Mouse (Mus musculus) lung, embryonic 14.5 days (tissue): ENCODE data around the gene Cntnap5c. TPM values are rescaled to one million over a fixed set of nuclear protein-coding genes. Genes with fewer than 3 reads are reported as not detected.
"Not testable (repeated sequence)": the region's sequence is repeated elsewhere in the genome, so short reads cannot be mapped to it uniquely, and the experiment has no call there.

ENCODE experiments used
- ATAC-seq: fragments of 200-750 bp; cut with Nextera tagmentation; 2 replicates; pipeline ENCODE4 v1.8.0; 2017; ENCODE audit warnings: mild to moderate bottlenecking, moderate TSS enrichment, moderate library complexity; ENCODE audit not compliant: insufficient read depth
- DNase-seq: peaks from one replicate; pipeline ENCODE4 v3.0.0-alpha.2; 2015
- H3K27ac ChIP-seq: fragments of 300-500 bp; sonication (generic); 2 replicates; pipeline ENCODE4 v1.5.1; 2014; ENCODE audit warnings: low read depth, mild to moderate bottlenecking, moderate library complexity
- H3K27me3 ChIP-seq: fragments of 300-500 bp; sonication (generic); 2 replicates; pipeline ENCODE4 v1.6.1; 2014; ENCODE audit warnings: low read length, control low read depth; ENCODE audit not compliant: insufficient read depth
- H3K36me3 ChIP-seq: fragments of 300-500 bp; sonication (generic); 2 replicates; pipeline ENCODE4 v1.6.1; 2014; ENCODE audit warnings: control low read depth; ENCODE audit not compliant: insufficient read depth
- H3K4me1 ChIP-seq: fragments of 300-500 bp; sonication (generic); 2 replicates; pipeline ENCODE4 v1.6.1; 2014; ENCODE audit warnings: antibody characterized with exemption, control low read depth; ENCODE audit not compliant: insufficient read depth
- H3K4me2 ChIP-seq: fragments of 300-500 bp; sonication (generic); 2 replicates; pipeline ENCODE4 v1.6.1; 2014; ENCODE audit warnings: mild to moderate bottlenecking
- H3K4me3 ChIP-seq: fragments of 300-500 bp; sonication (generic); 2 replicates; pipeline ENCODE4 v1.5.1; 2014; ENCODE audit warnings: low read depth, low read length
- H3K9ac ChIP-seq: fragments of 300-500 bp; sonication (generic); 2 replicates; pipeline ENCODE4 v1.6.1; 2014
- H3K9me3 ChIP-seq: fragments of 300-500 bp; sonication (generic); 2 replicates; pipeline ENCODE4 v1.6.1; 2016; ENCODE audit warnings: low read depth, low read length, control low read depth
- CTCF ChIP-seq: IDR thresholded peaks from 2 replicates; pipeline ENCODE4 v1.5.1; 2016; ENCODE audit warnings: antibody characterized with exemption, low read depth
- WGBS: fragments of 180-500 bp; shearing (Covaris S2); extraction: QIAGEN DNeasy Blood & Tissue Kit; methylation state at CpG from one replicate; pipeline ENCODE4 v1.1.7; 2014; 5-methylcytosine and 5-hydroxymethylcytosine counted together
- polyA plus RNA-seq: library from polyadenylated mRNA; unstranded; fragments of >200 nt; fragmentation: Nextera tagmentation; extraction: Ambion mirVana; gene quantifications from 2 replicates; pipeline ENCODE4 v1.2.1, GENCODE M21; 2014

Cntnap5c gene
- polyA plus RNA-seq, 1 experiment from 2014 or later, result not detected

GRCm38 (mm10) chr17:57796668-57797311 is 27.4 kb downstream of the Cntnap5c start:
- Histone ChIP-seq H3K4me3 (no peak overlapping the region), H3K27me3 (no peaks in the 10 kb centered on the region), H3K27ac (no peak overlapping the region), H3K9me3 (no peaks in the 10 kb centered on the region), H3K4me2 (no peak overlapping the region), H3K9ac (no peak overlapping the region), H3K4me1 (no peaks in the 10 kb centered on the region), H3K36me3 (no peaks in the 10 kb centered on the region)
- no peak for ATAC-seq
- DNase-seq, result no peak
- no peak for TF ChIP-seq CTCF
- WGBS, result 70% methylated on average over 3 of the region's 3 CpGs

- H3K27ac ChIP-seq, result no peak overlapping the region
- no peak overlapping the region for H3K9ac ChIP-seq
- ATAC-seq, result no peak
- DNase-seq, result no peak
- H3K4me1 ChIP-seq, result no peaks in the 10 kb centered on the region
- 46% methylated on average over 3 of the region's 3 CpGs for WGBS
- H3K4me3 ChIP-seq, result no peak overlapping the region
- no peaks in the 10 kb centered on the region for H3K9me3 ChIP-seq
- H3K36me3 ChIP-seq, result no peaks in the 10 kb centered on the region
- H3K27me3 ChIP-seq, result no peaks in the 10 kb centered on the region
- TF ChIP-seq CTCF, result no peak
- H3K4me2 ChIP-seq, result no peak overlapping the region
Observed at GRCm38 (mm10) chr17:57799414-57799985, 30.1 kb downstream of the Cntnap5c start.

- Histone ChIP-seq H3K4me1 (no peaks in the 10 kb centered on the region), H3K27me3 (no peaks in the 10 kb centered on the region), H3K9me3 (no peaks in the 10 kb centered on the region), H3K36me3 (no peaks in the 10 kb centered on the region), H3K27ac (no peak overlapping the region), H3K4me2 (no peak overlapping the region), H3K4me3 (no peak overlapping the region), H3K9ac (no peak overlapping the region)
- WGBS, result 56% methylated on average over 1 of the region's 1 CpGs
- DNase-seq (no peak), ATAC-seq (no peak)
- TF ChIP-seq CTCF, result no peak
Observed at GRCm38 (mm10) chr17:57801180-57801579, 31.8 kb downstream of the Cntnap5c start.

- no peak for ATAC-seq
- no peak for TF ChIP-seq CTCF
- H3K9ac ChIP-seq, result no peak overlapping the region
- no peak for DNase-seq
- no peak overlapping the region for H3K27ac ChIP-seq
- no peaks in the 10 kb centered on the region for H3K4me1 ChIP-seq
- H3K36me3 ChIP-seq, result no peaks in the 10 kb centered on the region
- H3K4me2 ChIP-seq, result no peak overlapping the region
- H3K27me3 ChIP-seq, result no peaks in the 10 kb centered on the region
- H3K4me3 ChIP-seq, result no peak overlapping the region
- H3K9me3 ChIP-seq, result no peaks in the 10 kb centered on the region
Observed at GRCm38 (mm10) chr17:57837090-57837971, 68.0 kb downstream of the Cntnap5c start.

- H3K9ac ChIP-seq, DNase-seq, H3K4me1 ChIP-seq, H3K4me3 ChIP-seq, H3K27ac ChIP-seq, H3K36me3 ChIP-seq, ATAC-seq, H3K27me3 ChIP-seq, H3K9me3 ChIP-seq, H3K4me2 ChIP-seq: not testable (repeated sequence)
- WGBS, result no CpG with 5 or more reads among the region's 4 CpGs
Observed at GRCm38 (mm10) chr17:57855811-57856210, 86.4 kb downstream of the Cntnap5c start.

GRCm38 (mm10) chr17:57865996-57866395 is 96.6 kb downstream of the Cntnap5c start:
- no peak for TF ChIP-seq CTCF
- Histone ChIP-seq H3K36me3 (no peaks in the 10 kb centered on the region), H3K9me3 (no peaks in the 10 kb centered on the region), H3K27me3 (no peaks in the 10 kb centered on the region), H3K4me2 (no peak overlapping the region), H3K27ac (no peak overlapping the region), H3K9ac (no peak overlapping the region), H3K4me3 (no peak overlapping the region), H3K4me1 (no peaks in the 10 kb centered on the region)
- no peak for DNase-seq
- no peak for ATAC-seq

- Histone ChIP-seq H3K4me3 (no peak overlapping the region), H3K27me3 (no peaks in the 10 kb centered on the region), H3K36me3 (no peaks in the 10 kb centered on the region), H3K9me3 (no peaks in the 10 kb centered on the region), H3K4me2 (no peak overlapping the region), H3K27ac (no peak overlapping the region), H3K9ac (no peak overlapping the region), H3K4me1 (no peaks in the 10 kb centered on the region)
- no peak for ATAC-seq
- WGBS, result 67% methylated on average over 4 of the region's 4 CpGs
- no peak for DNase-seq
- no peak for TF ChIP-seq CTCF
Observed at GRCm38 (mm10) chr17:57887742-57888389, 118.5 kb downstream of the Cntnap5c start.
